Mouse (Mus musculus): ENCODE data around the gene Gm10147.
"Not testable (repeated sequence)": the region's sequence is repeated elsewhere in the genome, so short reads cannot be mapped to it uniquely, and the experiment has no call there.

The Gm10147 gene

GRCm38 (mm10) chrX:28607742-28608141 lies at the start of gene Gm10147:
Gene Gm10147, minus strand, starts transcription at chrX:28607842.
- DNase-seq (ENCODE audit: low read depth), result not testable (repeated sequence)
